ENCODE assay signal across 1 mouse cellular context in the genomic region with DNA sequence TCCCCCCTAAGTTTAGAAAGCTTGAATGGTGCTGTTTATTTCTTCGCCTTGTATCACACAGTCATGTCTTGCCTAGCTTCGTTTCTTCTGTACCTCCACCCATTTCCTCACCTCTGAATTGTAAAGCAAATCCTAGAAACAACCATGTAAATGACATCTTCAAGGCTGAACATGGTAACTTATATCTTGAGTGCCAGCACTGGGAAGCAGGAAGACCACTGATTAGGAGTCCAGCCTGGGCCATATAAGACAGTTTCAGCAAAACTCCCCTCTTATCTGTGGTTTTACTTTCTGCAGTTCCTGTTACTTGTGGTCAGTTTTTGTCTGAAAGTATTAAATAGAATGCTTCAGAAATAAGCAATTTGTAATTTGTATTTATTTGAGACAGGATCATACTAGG.
A peak's percentile ranks its signal among the peaks of the same experiment; 100 is the strongest.
TF ChIP-seq lines count a peak whose summit lies in the region.

No protein-coding gene starts in this region.

TF ChIP-seq in MEL, 35 proteins besides CTCF, POLR2A, EP300 and RAD21:
- TF ChIP-seq ZKSCAN1 (IDR thresholded peaks at IDR 0.05; ENCODE audit: low read depth, low read length), result no peak
- no peak for TF ChIP-seq NELFE (IDR thresholded peaks at IDR 0.05; ENCODE audit: low read depth, low read length)
- TF ChIP-seq SIN3A (IDR thresholded peaks at IDR 0.05; ENCODE audit: low read length), result peak; percentile 86
- no peak for TF ChIP-seq NRF1 (IDR thresholded peaks at IDR 0.05; ENCODE audit: insufficient read depth, low read depth, low read length, poor library complexity, severe bottlenecking)
- no peak; the same call in 1 of the 2 replicates for TF ChIP-seq ZNF384 (IDR thresholded peaks at IDR 0.05; ENCODE audit: low read depth, low read length)
- TF ChIP-seq TCF12 (IDR thresholded peaks at IDR 0.05; ENCODE audit: low read depth, low read length), result peak; percentile 88
- peak; percentile 54; the same call in 1 of the 2 replicates for TF ChIP-seq ELF1 (IDR thresholded peaks at IDR 0.05; ENCODE audit: low read depth, low read length)
- peak; percentile 91 for TF ChIP-seq RCOR1 (IDR thresholded peaks at IDR 0.05; ENCODE audit: low read depth, low read length)
- TF ChIP-seq ETS1 (IDR thresholded peaks at IDR 0.05; ENCODE audit: low read depth, low read length), result peak; percentile 92
- TF ChIP-seq GABPA (IDR thresholded peaks at IDR 0.05; ENCODE audit: low read depth, low read length), result no peak
- TF ChIP-seq BHLHE40 (IDR thresholded peaks at IDR 0.05; ENCODE audit: borderline replicate concordance, low read depth, low read length), result peak; percentile 64; the same call in 1 of the 2 replicates
- no peak for TF ChIP-seq MAX (IDR thresholded peaks at IDR 0.05; ENCODE audit: low read length)
- peak; percentile 63 for TF ChIP-seq MXI1 (IDR thresholded peaks at IDR 0.05; ENCODE audit: low read depth, low read length)
- peak; percentile 97 for TF ChIP-seq GATA1 (IDR thresholded peaks at IDR 0.05; ENCODE audit: low read depth, low read length)
- TF ChIP-seq MYC (IDR thresholded peaks at IDR 0.05; ENCODE audit: low read depth, low read length), result no peak; the same call in 1 of the 2 replicates
- 0 out of 2 replicates have a peak, but pooled peaks have one; percentile 31 for TF ChIP-seq JUND (IDR thresholded peaks at IDR 0.05; ENCODE audit: low read depth, low read length)
- peak; percentile 91 for TF ChIP-seq TAL1 (IDR thresholded peaks at IDR 0.05; ENCODE audit: low read length)
- TF ChIP-seq MAZ (IDR thresholded peaks at IDR 0.05; ENCODE audit: low read depth, low read length), result 0 out of 2 replicates have a peak, but pooled peaks have one; percentile 23
- no peak for TF ChIP-seq CHD1 (IDR thresholded peaks at IDR 0.05; ENCODE audit: low read depth, low read length)
